24 mouse cellular contexts compared by ENCODE assay signal in genomic region chr5:118948119-118948786, GRCm38 (mm10).
DNase-seq lines count a peak whose midpoint lies in the region; ATAC-seq and TF ChIP-seq lines count a peak whose summit lies in the region.
"Had no signal": no experiment of that assay in that cellular context is flagged by ENCODE, and none has a peak within 500 bp of the region (broad histone marks: within the 10 kb centered on the region; RNA-seq: fewer than 3 reads in every experiment).

No protein-coding gene starts in this region.

- no peak for DNase-seq in lung, embryonic 14.5 days
- no peak for DNase-seq in lung, postnatal 14 days
- DNase-seq in embryonic facial prominence, embryonic 10.5 days (ENCODE audit: low spot score) = no peak
- DNase-seq in stomach, postnatal 0 days (ENCODE audit: low spot score) = no peak
- no peak for DNase-seq in cerebellum, adult 11-12 months
- DNase-seq in cerebellum, adult 18-20 months = no peak
- DNase-seq: adrenal gland, adult 8-10 months; adrenal gland, postnatal 25 days; B cell, adult 2 months; cerebellum, adult 2 months; cerebellum, adult 9-11 months; cerebellum, postnatal 25 days; gastrocnemius, postnatal 25 days; heart, adult 2 months had no signal

- H3K36me3 ChIP-seq in lung, embryonic 14.5 days (ENCODE audit: insufficient read depth) = no peaks in the 10 kb centered on the region
- H3K36me3 ChIP-seq in embryonic facial prominence, embryonic 10.5 days (replicated peaks) = no peaks in the 10 kb centered on the region
- no peaks in the 10 kb centered on the region for H3K36me3 ChIP-seq in intestine, postnatal 0 days (ENCODE audit: control insufficient read depth, insufficient read depth)
- no peaks in the 10 kb centered on the region for H3K36me3 ChIP-seq in stomach, postnatal 0 days (ENCODE audit: control insufficient read depth, insufficient read depth, low read length)
- H3K36me3 ChIP-seq: embryonic facial prominence, embryonic 13.5 days; forebrain, embryonic 12.5 days; forebrain, embryonic 15.5 days; hindbrain, embryonic 12.5 days; hindbrain, embryonic 15.5 days had no signal

- ATAC-seq in lung, embryonic 14.5 days (ENCODE audit: insufficient read depth) = no peak
- ATAC-seq in intestine, postnatal 0 days = peak; percentile 47
- ATAC-seq in stomach, postnatal 0 days (ENCODE audit: low FRiP score, low TSS enrichment) = no peak
- ATAC-seq: activated CD4-positive, CD25-positive, alpha-beta regulatory T cell, adult 4 months; forebrain, embryonic 15.5 days had no signal

- no peaks in the 10 kb centered on the region for H3K27me3 ChIP-seq in lung, embryonic 14.5 days (ENCODE audit: insufficient read depth, low read length)
- peaks cover 50% of the 10 kb centered on the region for H3K27me3 ChIP-seq in embryonic facial prominence, embryonic 10.5 days (replicated peaks; ENCODE audit: low read depth, poor library complexity, severe bottlenecking)
- no peaks in the 10 kb centered on the region for H3K27me3 ChIP-seq in intestine, postnatal 0 days (replicated peaks; ENCODE audit: control insufficient read depth, insufficient read depth, low read length)
- no peaks in the 10 kb centered on the region; the same call in 1 of the 2 replicates for H3K27me3 ChIP-seq in stomach, postnatal 0 days (ENCODE audit: control insufficient read depth, insufficient read depth, low read length)
- H3K27me3 ChIP-seq: CH12.LX; embryonic facial prominence, embryonic 13.5 days; forebrain, embryonic 15.5 days had no signal

- no peaks in the 10 kb centered on the region for H3K9me3 ChIP-seq in lung, embryonic 14.5 days (ENCODE audit: low read depth, low read length)
- no peaks in the 10 kb centered on the region for H3K9me3 ChIP-seq in embryonic facial prominence, embryonic 10.5 days
- no peaks in the 10 kb centered on the region for H3K9me3 ChIP-seq in intestine, postnatal 0 days (ENCODE audit: control insufficient read depth)
- H3K9me3 ChIP-seq in stomach, postnatal 0 days (ENCODE audit: control insufficient read depth, low read length) = no peaks in the 10 kb centered on the region
- H3K9me3 ChIP-seq: embryonic facial prominence, embryonic 13.5 days; forebrain, embryonic 12.5 days; forebrain, embryonic 15.5 days; hindbrain, embryonic 12.5 days; hindbrain, embryonic 15.5 days had no signal

- TF ChIP-seq CTCF in lung, embryonic 14.5 days (IDR thresholded peaks at IDR 0.05; ENCODE audit: low read depth) = peak; percentile 19; the same call in 1 of the 2 replicates
- TF ChIP-seq CTCF in intestine, postnatal 0 days (IDR thresholded peaks at IDR 0.05; ENCODE audit: low read depth) = peak; percentile 68
- TF ChIP-seq CTCF in stomach, postnatal 0 days (IDR thresholded peaks at IDR 0.05; ENCODE audit: low read depth) = peak; percentile 37

- 81% methylated on average over 6 of the region's 6 CpGs for WGBS in lung, embryonic 14.5 days
- 90% methylated on average over 6 of the region's 6 CpGs for WGBS in embryonic facial prominence, embryonic 10.5 days
- 74% methylated on average over 6 of the region's 6 CpGs for WGBS in intestine, postnatal 0 days
- WGBS in stomach, postnatal 0 days = 83% methylated on average over 6 of the region's 6 CpGs

- H3K4me2 ChIP-seq in lung, embryonic 14.5 days = no peak overlapping the region
- no peak overlapping the region for H3K4me2 ChIP-seq in intestine, postnatal 0 days (replicated peaks; ENCODE audit: low read depth)
- H3K4me2 ChIP-seq in stomach, postnatal 0 days (replicated peaks; ENCODE audit: low read depth) = no peak overlapping the region
- H3K4me2 ChIP-seq: embryonic facial prominence, embryonic 13.5 days; forebrain, embryonic 12.5 days; forebrain, embryonic 15.5 days; heart, embryonic 11.5 days; hindbrain, embryonic 12.5 days; hindbrain, embryonic 15.5 days had no signal

- H3K4me1 ChIP-seq in lung, embryonic 14.5 days (ENCODE audit: insufficient read depth) = no peaks in the 10 kb centered on the region
- peaks cover 64% of the 10 kb centered on the region for H3K4me1 ChIP-seq in embryonic facial prominence, embryonic 10.5 days
- no peaks in the 10 kb centered on the region for H3K4me1 ChIP-seq in intestine, postnatal 0 days (replicated peaks; ENCODE audit: control insufficient read depth, insufficient read depth, low read length)
- H3K4me1 ChIP-seq in stomach, postnatal 0 days (replicated peaks; ENCODE audit: control insufficient read depth, insufficient read depth) = no peaks in the 10 kb centered on the region

- no peak overlapping the region for H3K9ac ChIP-seq in lung, embryonic 14.5 days
- no peak overlapping the region for H3K9ac ChIP-seq in intestine, postnatal 0 days (ENCODE audit: low read depth, low read length)
- H3K9ac ChIP-seq in stomach, postnatal 0 days (ENCODE audit: low read length) = no peak overlapping the region
- H3K9ac ChIP-seq: embryonic facial prominence, embryonic 13.5 days; forebrain, embryonic 12.5 days; forebrain, embryonic 15.5 days; hindbrain, embryonic 12.5 days; hindbrain, embryonic 15.5 days had no signal

- no peak for TF ChIP-seq EP300 in stomach, postnatal 0 days (optimal IDR thresholded peaks at IDR 0.05)

- no peak overlapping the region for H3K4me3 ChIP-seq in lung, embryonic 14.5 days (ENCODE audit: low read depth, low read length)
- H3K4me3 ChIP-seq in embryonic facial prominence, embryonic 10.5 days = no peak overlapping the region
- H3K4me3 ChIP-seq in intestine, postnatal 0 days (ENCODE audit: low read depth, low read length) = no peak overlapping the region
- no peak overlapping the region for H3K4me3 ChIP-seq in stomach, postnatal 0 days (ENCODE audit: low read depth, low read length)
- H3K4me3 ChIP-seq: embryonic facial prominence, embryonic 13.5 days; erythroblast, embryonic 14.5 days; forebrain, embryonic 12.5 days; forebrain, embryonic 15.5 days; heart, adult 2 months; hindbrain, embryonic 12.5 days; hindbrain, embryonic 15.5 days had no signal

- no peak overlapping the region for H3K27ac ChIP-seq in lung, embryonic 14.5 days (ENCODE audit: low read depth)
- H3K27ac ChIP-seq in embryonic facial prominence, embryonic 10.5 days (replicated peaks) = 0 out of 2 replicates have a peak overlapping the region, but pooled peaks have one; percentile 14
- H3K27ac ChIP-seq in intestine, postnatal 0 days (ENCODE audit: low read depth, low read length) = no peak overlapping the region
- no peak overlapping the region for H3K27ac ChIP-seq in stomach, postnatal 0 days (replicated peaks)
- H3K27ac ChIP-seq: embryonic facial prominence, embryonic 13.5 days; forebrain, embryonic 12.5 days; forebrain, embryonic 15.5 days; heart, adult 2 months; hindbrain, embryonic 12.5 days; hindbrain, embryonic 15.5 days had no signal
